Mouse (Mus musculus) midbrain, embryonic 16.5 days (tissue): ENCODE measurements at regions not wholly inside any gene's neighbourhood (a gene's known extent, or its start where the extent isn't known, plus 50 kb on each side); places are given as distances from the start of the nearest gene placed in this dataset.
A peak's percentile ranks its signal among the peaks of the same experiment; 100 is the strongest.

ENCODE experiments used
- ATAC-seq: fragments of 200-750 bp; cut with Nextera tagmentation; 2 replicates; pipeline ENCODE4 v1.8.0; 2017; ENCODE audit warnings: moderate TSS enrichment
- H3K27ac ChIP-seq: fragments of 300-500 bp; sonication (generic); 2 replicates; pipeline ENCODE4 v1.5.1; 2014; ENCODE audit warnings: mild to moderate bottlenecking, low read length, mixed read lengths
- H3K27me3 ChIP-seq: fragments of 300-500 bp; sonication (generic); 2 replicates; pipeline ENCODE4 v1.6.1; 2014; ENCODE audit warnings: low read depth, low read length, mixed read lengths; ENCODE audit not compliant: control insufficient read depth, insufficient read depth
- H3K36me3 ChIP-seq: fragments of 300-500 bp; sonication (generic); 2 replicates; pipeline ENCODE4 v1.6.1; 2014; ENCODE audit warnings: mild to moderate bottlenecking, low read length, moderate library complexity, mixed read lengths; ENCODE audit not compliant: control insufficient read depth, insufficient read depth
- H3K4me1 ChIP-seq: fragments of 300-500 bp; sonication (generic); 2 replicates; pipeline ENCODE4 v1.6.1; 2014; ENCODE audit warnings: mild to moderate bottlenecking, low read length, mixed read lengths; ENCODE audit not compliant: control insufficient read depth, insufficient read depth
- H3K4me2 ChIP-seq: fragments of 300-500 bp; sonication (generic); 2 replicates; pipeline ENCODE4 v1.6.1; 2014; ENCODE audit warnings: mild to moderate bottlenecking, low read length, mixed read lengths
- H3K4me3 ChIP-seq: fragments of 300-500 bp; sonication (generic); 2 replicates; pipeline ENCODE4 v1.5.1; 2014; ENCODE audit warnings: low read depth, mild to moderate bottlenecking, low read length, moderate library complexity, mixed read lengths
- H3K9ac ChIP-seq: fragments of 300-500 bp; sonication (generic); 2 replicates; pipeline ENCODE4 v1.6.1; 2014; ENCODE audit warnings: low read depth, low read length, mixed read lengths
- H3K9me3 ChIP-seq: fragments of 300-500 bp; sonication (generic); replicated peaks from 2 replicates; pipeline ENCODE4 v1.6.1; 2014; ENCODE audit warnings: mild to moderate bottlenecking, low read length, mixed read lengths; ENCODE audit not compliant: control insufficient read depth, poor library complexity, severe bottlenecking
- WGBS: fragments of 180-500 bp; shearing (Covaris S2); extraction: QIAGEN DNeasy Blood & Tissue Kit; methylation state at CpG from one replicate; pipeline ENCODE4 v1.1.7; 2014; 5-methylcytosine and 5-hydroxymethylcytosine counted together

DNA sequence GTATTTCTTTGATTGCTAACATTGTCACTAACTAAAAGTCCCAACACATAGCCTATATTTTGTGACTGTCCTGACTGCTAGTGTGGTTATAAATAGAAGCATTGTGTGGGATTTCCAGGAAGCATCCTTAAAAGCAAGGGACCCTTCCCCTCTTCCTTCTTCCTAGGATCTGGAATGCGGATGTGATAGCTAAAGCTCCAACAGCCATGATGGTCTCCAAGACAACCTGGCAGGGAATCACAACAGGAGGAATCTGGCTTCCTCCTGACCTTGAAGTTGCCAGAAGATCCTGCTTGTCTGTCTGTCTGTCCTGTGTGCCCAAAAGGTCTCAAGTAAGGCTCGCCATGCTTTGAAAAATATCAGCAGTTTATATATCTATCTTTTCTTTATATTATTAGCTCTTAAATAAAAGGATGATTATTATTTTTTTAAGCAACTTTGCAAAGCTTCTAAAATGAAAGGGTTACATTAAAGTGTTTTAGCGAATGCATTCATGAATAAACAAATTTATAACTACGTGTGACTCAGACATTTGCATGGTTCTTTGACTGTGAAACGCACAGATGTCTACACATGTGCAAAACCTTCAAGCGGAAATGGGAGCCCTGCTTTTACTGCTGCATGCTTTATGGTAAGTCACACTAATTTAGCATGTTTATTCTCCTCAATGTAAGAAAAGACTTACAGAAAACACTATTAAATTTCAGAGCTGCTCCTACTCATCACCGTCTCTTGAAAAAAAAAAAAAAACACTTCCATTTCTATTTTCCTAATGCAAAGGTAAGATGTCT lies 160.9 kb downstream of the Plk2 start:
- Histone ChIP-seq H3K4me2 (no peak overlapping the region), H3K4me1 (no peaks in the 10 kb centered on the region), H3K9me3 (no peaks in the 10 kb centered on the region), H3K36me3 (no peaks in the 10 kb centered on the region), H3K27ac (no peak overlapping the region), H3K9ac (no peak overlapping the region), H3K4me3 (no peak overlapping the region), H3K27me3 (no peaks in the 10 kb centered on the region)
- 78% methylated on average over 7 of the region's 7 CpGs for WGBS
- no peak for ATAC-seq

- Histone ChIP-seq H3K4me2 (no peak overlapping the region), H3K9me3 (no peaks in the 10 kb centered on the region), H3K4me3 (no peak overlapping the region), H3K27ac (no peak overlapping the region), H3K9ac (no peak overlapping the region), H3K36me3 (no peaks in the 10 kb centered on the region), H3K27me3 (no peaks in the 10 kb centered on the region), H3K4me1 (no peaks in the 10 kb centered on the region)
- ATAC-seq = no peak
- 72% methylated on average over 9 of the region's 9 CpGs for WGBS
Measured at GRCm38 (mm10) chr13:110556355-110557095, 161.7 kb downstream of the Plk2 start.

- no peak overlapping the region for H3K9ac ChIP-seq
- peak; percentile 76 for ATAC-seq
Measured at GRCm38 (mm10) chr13:110557930-110558727, 163.3 kb downstream of the Plk2 start.

DNA sequence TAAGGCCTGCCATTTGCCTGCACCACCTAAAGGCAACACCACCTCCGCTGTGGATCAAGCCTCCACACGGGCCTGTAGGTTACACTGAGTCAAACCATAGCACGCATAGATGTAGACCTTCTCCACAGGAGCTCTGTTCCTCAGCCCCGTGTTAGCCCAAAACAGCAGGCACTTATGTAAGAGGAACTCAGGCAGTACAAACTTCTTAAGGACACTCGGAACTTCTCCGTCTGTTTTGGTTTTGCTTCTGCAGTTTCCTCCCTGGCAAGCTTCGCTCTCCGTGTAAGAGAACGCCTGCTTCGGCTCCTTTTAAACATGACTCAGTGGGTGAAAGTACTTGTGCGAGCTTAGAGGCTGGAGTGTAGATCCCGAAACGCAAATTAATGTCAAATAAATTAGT lies 165.7 kb downstream of the Plk2 start:
- WGBS = 90% methylated on average over 13 of the region's 13 CpGs

More at GRCm38 (mm10) chr13:110557930-110558727, 163.3 kb downstream of the Plk2 start:
- peak overlapping the region; percentile 25 for H3K4me2 ChIP-seq
- no peak overlapping the region for H3K4me3 ChIP-seq
- H3K9me3 ChIP-seq = no peaks in the 10 kb centered on the region
- H3K27ac ChIP-seq = 0 out of 2 replicates have a peak overlapping the region, but pooled peaks have one; percentile 35
- H3K27me3 ChIP-seq = no peaks in the 10 kb centered on the region
- no peaks in the 10 kb centered on the region for H3K36me3 ChIP-seq
- WGBS = 59% methylated on average over 28 of the region's 28 CpGs
- H3K4me1 ChIP-seq = no peaks in the 10 kb centered on the region

GRCm38 (mm10) chr13:110562499-110562898 lies 167.7 kb downstream of the Plk2 start:
- Histone ChIP-seq H3K4me2 (no peak overlapping the region), H3K27ac (no peak overlapping the region), H3K9ac (no peak overlapping the region), H3K4me1 (no peaks in the 10 kb centered on the region), H3K36me3 (no peaks in the 10 kb centered on the region), H3K27me3 (no peaks in the 10 kb centered on the region), H3K9me3 (no peaks in the 10 kb centered on the region), H3K4me3 (no peak overlapping the region)
- WGBS = 72% methylated on average over 3 of the region's 3 CpGs
- no peak for ATAC-seq

More for the DNA sequence above, 165.7 kb downstream of the Plk2 start:
- Histone ChIP-seq H3K4me2 (no peak overlapping the region), H3K27me3 (no peaks in the 10 kb centered on the region), H3K36me3 (no peaks in the 10 kb centered on the region), H3K9ac (no peak overlapping the region), H3K4me1 (no peaks in the 10 kb centered on the region), H3K4me3 (no peak overlapping the region), H3K27ac (no peak overlapping the region), H3K9me3 (no peaks in the 10 kb centered on the region)
- ATAC-seq = no peak

- H3K9me3 ChIP-seq = no peaks in the 10 kb centered on the region
- H3K27me3 ChIP-seq = no peaks in the 10 kb centered on the region
- H3K36me3 ChIP-seq = no peaks in the 10 kb centered on the region
- WGBS = 63% methylated on average over 5 of the region's 5 CpGs
- no peak overlapping the region for H3K4me2 ChIP-seq
- no peaks in the 10 kb centered on the region for H3K4me1 ChIP-seq
- H3K9ac ChIP-seq = no peak overlapping the region
- H3K4me3 ChIP-seq = no peak overlapping the region
- ATAC-seq = no peak
- no peak overlapping the region for H3K27ac ChIP-seq
Measured at GRCm38 (mm10) chr13:110562902-110563301, 168.1 kb downstream of the Plk2 start.

- H3K4me2 ChIP-seq = no peak overlapping the region
- H3K27me3 ChIP-seq = no peaks in the 10 kb centered on the region
- H3K36me3 ChIP-seq = no peaks in the 10 kb centered on the region
- ATAC-seq = no peak
- no peaks in the 10 kb centered on the region for H3K4me1 ChIP-seq
- H3K4me3 ChIP-seq = no peak overlapping the region
- 74% methylated on average over 9 of the region's 9 CpGs for WGBS
- no peak overlapping the region for H3K9ac ChIP-seq
- H3K9me3 ChIP-seq = no peaks in the 10 kb centered on the region
- H3K27ac ChIP-seq = no peak overlapping the region
Measured at GRCm38 (mm10) chr13:110563967-110564366, 169.1 kb downstream of the Plk2 start.

DNA sequence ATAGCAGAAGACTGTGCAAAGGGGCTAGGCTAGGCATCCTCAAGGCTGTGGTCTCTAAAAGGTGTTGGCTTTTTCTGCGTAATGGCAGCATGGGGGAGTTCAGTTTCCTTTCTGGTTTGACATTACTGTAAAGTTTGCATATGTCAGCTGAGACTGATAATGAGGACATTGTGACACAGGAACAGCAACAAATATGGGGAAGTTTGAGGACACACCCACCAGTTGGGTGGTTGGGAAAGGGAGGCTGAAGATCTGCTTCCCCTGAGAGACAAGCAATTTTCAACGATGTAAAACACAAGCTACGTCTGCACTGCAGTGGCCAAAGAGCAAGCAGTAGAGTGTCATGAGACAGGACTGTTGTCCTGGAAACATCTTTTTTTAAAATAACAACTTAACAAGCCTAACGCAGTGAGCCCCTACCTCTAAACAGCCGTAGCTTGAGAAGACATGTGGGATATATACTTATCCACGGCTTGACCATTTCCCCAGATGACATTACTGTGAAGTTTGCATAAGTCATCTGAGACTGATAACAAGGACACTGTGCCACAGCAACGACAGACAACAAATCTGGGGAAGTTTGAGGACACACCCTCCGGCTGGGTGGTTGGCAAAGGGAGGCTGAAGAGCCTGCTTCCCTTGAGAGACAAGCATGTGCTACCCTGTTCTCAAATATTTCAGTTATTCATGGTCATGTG lies 173.8 kb downstream of the Plk2 start:
- 90% methylated on average over 8 of the region's 8 CpGs for WGBS
- no peak overlapping the region for H3K4me2 ChIP-seq
- no peak overlapping the region for H3K4me3 ChIP-seq
- no peaks in the 10 kb centered on the region for H3K27me3 ChIP-seq
- no peak for ATAC-seq
- no peaks in the 10 kb centered on the region for H3K9me3 ChIP-seq
- H3K4me1 ChIP-seq = peaks cover 2% of the 10 kb centered on the region; the same call in 1 of the 2 replicates
- H3K27ac ChIP-seq = no peak overlapping the region
- no peak overlapping the region for H3K9ac ChIP-seq
- H3K36me3 ChIP-seq = no peaks in the 10 kb centered on the region
